Mouse (Mus musculus) stomach, postnatal 0 days (tissue): ENCODE results near the gene Cd5l. TPM values are rescaled to one million over a fixed set of nuclear protein-coding genes. Genes with fewer than 3 reads are reported as not detected.
"Not testable (repeated sequence)": the region's sequence is repeated elsewhere in the genome, so short reads cannot be mapped to it uniquely, and the experiment has no call there.

Experiments used
- ATAC-seq: fragments of 200-750 bp; cut with Nextera tagmentation; 2 replicates; pipeline ENCODE4 v1.8.0; 2017; ENCODE audit not compliant: low FRiP score, low TSS enrichment
- DNase-seq: peaks from one replicate; pipeline ENCODE4 v3.0.0-alpha.2; 2016; ENCODE audit warnings: low spot score
- H3K27ac ChIP-seq: fragments of 300-500 bp; sonication (generic); replicated peaks from 2 replicates; pipeline ENCODE4 v1.5.1; 2014; ENCODE audit warnings: mild to moderate bottlenecking, control low read depth
- H3K27me3 ChIP-seq: fragments of 300-500 bp; sonication (generic); 2 replicates; pipeline ENCODE4 v1.6.1; 2014; ENCODE audit warnings: low read length; ENCODE audit not compliant: control insufficient read depth, insufficient read depth
- H3K36me3 ChIP-seq: fragments of 300-500 bp; sonication (generic); 2 replicates; pipeline ENCODE4 v1.6.1; 2014; ENCODE audit warnings: low read length, mixed read lengths; ENCODE audit not compliant: control insufficient read depth, insufficient read depth
- H3K4me1 ChIP-seq: fragments of 300-500 bp; sonication (generic); replicated peaks from 2 replicates; pipeline ENCODE4 v1.6.1; 2014; ENCODE audit warnings: antibody characterized with exemption; ENCODE audit not compliant: control insufficient read depth, insufficient read depth
- H3K4me2 ChIP-seq: fragments of 300-500 bp; sonication (generic); replicated peaks from 2 replicates; pipeline ENCODE4 v1.6.1; 2014; ENCODE audit warnings: low read depth, mild to moderate bottlenecking, control low read depth, moderate library complexity
- H3K4me3 ChIP-seq: fragments of 300-500 bp; sonication (generic); 2 replicates; pipeline ENCODE4 v1.5.1; 2014; ENCODE audit warnings: low read depth, low read length, control low read depth
- H3K9ac ChIP-seq: fragments of 300-500 bp; sonication (generic); 2 replicates; pipeline ENCODE4 v1.6.1; 2014; ENCODE audit warnings: mild to moderate bottlenecking, low read length, control low read depth, mixed read lengths
- H3K9me3 ChIP-seq: fragments of 300-500 bp; sonication (generic); 2 replicates; pipeline ENCODE4 v1.6.1; 2016; ENCODE audit warnings: low read length; ENCODE audit not compliant: control insufficient read depth
- CTCF ChIP-seq: IDR thresholded peaks from 2 replicates; pipeline ENCODE4 v1.5.1; 2016; ENCODE audit warnings: antibody characterized with exemption, low read depth, mild to moderate bottlenecking, moderate library complexity
- EP300 ChIP-seq: optimal IDR thresholded peaks from 2 replicates; pipeline ENCODE3; 2016; ENCODE audit warnings: antibody characterized with exemption
- WGBS: fragments of 180-500 bp; shearing (Covaris S2); extraction: QIAGEN DNeasy Blood & Tissue Kit; methylation state at CpG from one replicate; pipeline ENCODE4 v1.1.7; 2014; 5-methylcytosine and 5-hydroxymethylcytosine counted together
- polyA plus RNA-seq: library from polyadenylated mRNA; unstranded; fragments of >200 nt; fragmentation: Nextera tagmentation; extraction: Ambion mirVana; gene quantifications from 2 replicates; pipeline ENCODE4 v1.2.1, GENCODE M21; 2015

Gene Cd5l
- 0.12 and 0.24 TPM in 2 replicates for polyA plus RNA-seq

DNA sequence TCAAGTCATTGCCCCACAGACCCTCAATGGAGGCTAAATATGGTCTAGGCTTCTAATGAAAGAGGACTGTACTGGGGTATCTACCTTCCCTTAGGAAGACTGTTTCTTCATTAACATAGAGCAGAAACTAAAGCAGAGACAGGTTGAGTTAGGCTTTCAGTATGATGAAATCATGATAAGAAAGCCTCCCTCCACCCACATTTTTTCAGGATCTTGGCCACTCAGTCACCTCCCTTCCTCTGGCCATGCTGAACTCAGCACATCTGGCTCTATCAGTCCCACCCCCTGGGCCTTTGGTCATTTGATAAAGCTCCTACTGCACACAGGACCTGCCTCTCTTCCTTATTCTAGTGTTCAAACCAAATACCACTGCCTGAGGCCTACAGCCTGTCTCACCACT, at the start of gene Cd5l:
TSS of gene Cd5l (plus strand) at position 301 of the 400 bp plus-strand sequence.
- TF ChIP-seq CTCF: no peak
- no peak for TF ChIP-seq EP300
- no peaks in the 10 kb centered on the region for H3K4me1 ChIP-seq
- H3K27me3 ChIP-seq: no peaks in the 10 kb centered on the region
- H3K9me3 ChIP-seq: no peaks in the 10 kb centered on the region
- DNase-seq (no peak), ATAC-seq (no peak)
- H3K36me3 ChIP-seq: no peaks in the 10 kb centered on the region
- H3K4me3 ChIP-seq: no peak within 1 kb of the TSS
- no peak within 1 kb of the TSS for H3K27ac ChIP-seq
- H3K9ac ChIP-seq: no peak within 1 kb of the TSS
- H3K4me2 ChIP-seq: no peak within 1 kb of the TSS

DNA sequence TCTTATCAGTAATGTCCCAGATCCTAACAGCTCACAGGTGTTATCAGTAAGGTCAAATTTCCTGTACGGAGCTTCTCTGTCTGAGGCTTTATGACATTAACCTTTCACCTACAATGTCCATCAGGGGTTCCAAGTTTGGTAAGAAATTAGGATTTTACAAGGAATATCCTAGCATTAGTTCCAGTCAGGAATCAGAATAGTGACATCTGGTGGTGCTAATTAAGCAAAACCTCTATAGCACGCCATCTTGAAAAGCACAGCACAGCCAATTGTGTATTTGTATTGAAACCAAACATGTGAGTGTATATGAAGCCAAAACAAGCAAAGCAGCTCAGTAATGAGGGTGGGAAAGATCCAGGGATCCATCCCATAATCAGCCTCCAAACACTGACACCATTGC, 47.8 kb upstream of the Cd5l start:
- Histone ChIP-seq H3K4me2 (no peak overlapping the region), H3K9ac (no peak overlapping the region), H3K36me3 (no peaks in the 10 kb centered on the region), H3K27ac (no peak overlapping the region), H3K27me3 (no peaks in the 10 kb centered on the region), H3K4me3 (no peak overlapping the region), H3K9me3 (no peaks in the 10 kb centered on the region), H3K4me1 (no peaks in the 10 kb centered on the region)
- WGBS: 54% methylated on average over 2 of the region's 2 CpGs
- ATAC-seq: no peak
- no peak for TF ChIP-seq EP300
- peak; percentile 63 for TF ChIP-seq CTCF
- no peak for DNase-seq

DNA sequence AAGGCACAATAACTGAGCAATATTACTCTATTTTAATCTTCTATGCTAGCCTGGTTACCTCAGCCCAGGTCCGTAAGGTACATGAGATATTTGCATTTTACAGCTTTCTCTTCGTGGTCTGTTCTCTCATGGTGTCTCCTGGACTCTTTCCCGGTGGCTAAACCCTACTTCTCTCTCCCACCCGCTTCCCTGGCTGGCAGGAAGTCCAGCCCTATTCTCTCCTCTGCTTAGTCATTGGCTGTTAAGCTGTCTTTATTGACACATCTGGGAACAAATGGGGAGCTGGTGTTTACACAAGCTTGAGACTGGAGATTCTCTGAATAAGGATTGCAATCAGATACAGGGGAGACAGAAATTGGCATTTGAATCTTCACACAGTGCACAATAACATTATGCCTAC, 35.1 kb upstream of the Cd5l start:
- DNase-seq: no peak
- WGBS: 42% methylated on average over 4 of the region's 4 CpGs

GRCm38 (mm10) chr3:87323778-87324177, 33.9 kb upstream of the Cd5l start:
- Histone ChIP-seq H3K4me2 (no peak overlapping the region), H3K36me3 (no peaks in the 10 kb centered on the region), H3K4me3 (no peak overlapping the region), H3K4me1 (no peaks in the 10 kb centered on the region), H3K27me3 (no peaks in the 10 kb centered on the region), H3K27ac (no peak overlapping the region), H3K9ac (no peak overlapping the region), H3K9me3 (no peaks in the 10 kb centered on the region)
- 16% methylated on average over 3 of the region's 3 CpGs for whole genome bisulfite sequencing
- DNase-seq (no peak), ATAC-seq (no peak)
- peak; percentile 73 for TF ChIP-seq CTCF
- no peak for TF ChIP-seq EP300

More for the DNA sequence above, 35.1 kb upstream of the Cd5l start:
- H3K4me3 ChIP-seq: no peak overlapping the region
- no peak for ATAC-seq
- no peak overlapping the region for H3K27ac ChIP-seq
- H3K36me3 ChIP-seq: no peaks in the 10 kb centered on the region
- H3K4me1 ChIP-seq: no peaks in the 10 kb centered on the region
- H3K27me3 ChIP-seq: no peaks in the 10 kb centered on the region
- no peak overlapping the region for H3K4me2 ChIP-seq
- no peaks in the 10 kb centered on the region for H3K9me3 ChIP-seq
- H3K9ac ChIP-seq: no peak overlapping the region
- TF ChIP-seq EP300 (no peak), CTCF (no peak)

GRCm38 (mm10) chr3:87337899-87338298, 19.8 kb upstream of the Cd5l start:
- no peaks in the 10 kb centered on the region for H3K36me3 ChIP-seq
- no peak overlapping the region for H3K9ac ChIP-seq
- ATAC-seq: no peak
- no peak overlapping the region for H3K4me2 ChIP-seq
- TF ChIP-seq CTCF: no peak
- TF ChIP-seq EP300: no peak
- no peak for DNase-seq
- H3K9me3 ChIP-seq: no peaks in the 10 kb centered on the region
- H3K4me1 ChIP-seq: no peaks in the 10 kb centered on the region
- no peak overlapping the region for H3K4me3 ChIP-seq
- H3K27ac ChIP-seq: no peak overlapping the region
- H3K27me3 ChIP-seq: no peaks in the 10 kb centered on the region
- WGBS: 77% methylated on average over 5 of the region's 5 CpGs

- not testable (repeated sequence) for H3K27me3 ChIP-seq, ATAC-seq, H3K27ac ChIP-seq, H3K9ac ChIP-seq, DNase-seq, H3K4me2 ChIP-seq, H3K36me3 ChIP-seq, H3K4me1 ChIP-seq, H3K4me3 ChIP-seq, H3K9me3 ChIP-seq
- WGBS: 82% methylated on average over 2 of the region's 2 CpGs
Observed at GRCm38 (mm10) chr3:87350992-87351391, 6.7 kb upstream of the Cd5l start.
